Mouse (Mus musculus) heart, embryonic 10.5 days (tissue): Measurements from ENCODE around the gene Lrch1. TPM values are rescaled to one million over a fixed set of nuclear protein-coding genes. Genes with fewer than 3 reads are reported as not detected.

ENCODE experiments used
- DNase-seq: peaks from one replicate; pipeline ENCODE4 v3.0.0-alpha.2; 2017; ENCODE audit warnings: low spot score
- H3K27ac ChIP-seq: fragments of 300-500 bp; sonication (generic); 2 replicates; pipeline ENCODE4 v1.5.1; 2016; ENCODE audit warnings: mild to moderate bottlenecking
- H3K27me3 ChIP-seq: fragments of 300-500 bp; sonication (generic); 2 replicates; pipeline ENCODE4 v1.6.1; 2016; ENCODE audit warnings: mild to moderate bottlenecking; ENCODE audit not compliant: poor library complexity, insufficient read depth, severe bottlenecking
- H3K36me3 ChIP-seq: fragments of 300-500 bp; sonication (generic); 2 replicates; pipeline ENCODE4 v1.6.1; 2016; ENCODE audit warnings: mild to moderate bottlenecking, moderate library complexity
- H3K4me1 ChIP-seq: fragments of 300-500 bp; sonication (generic); 2 replicates; pipeline ENCODE4 v1.6.1; 2016; ENCODE audit warnings: mild to moderate bottlenecking
- H3K4me3 ChIP-seq: fragments of 300-500 bp; sonication (generic); 2 replicates; pipeline ENCODE4 v1.5.1; 2016; ENCODE audit warnings: mild to moderate bottlenecking, moderate library complexity
- H3K9me3 ChIP-seq: fragments of 300-500 bp; sonication (generic); 2 replicates; pipeline ENCODE4 v1.6.1; 2016; ENCODE audit warnings: mild to moderate bottlenecking, moderate library complexity
- WGBS: fragments of 180-500 bp; shearing (Covaris S2); methylation state at CpG from one replicate; pipeline ENCODE4 v1.1.7; 2016; 5-methylcytosine and 5-hydroxymethylcytosine counted together
- polyA plus RNA-seq: library from polyadenylated mRNA; unstranded; fragments of >200 nt; fragmentation: Nextera tagmentation; extraction: Ambion mirVana; gene quantifications from 2 replicates; pipeline ENCODE4 v1.2.1, GENCODE M21; 2016

Gene Lrch1
- polyA plus RNA-seq, 1 experiment from 2014 or later: 10.1 TPM

- H3K9me3 ChIP-seq: no peaks in the 10 kb centered on the region
- 62% methylated on average over 3 of the region's 3 CpGs for WGBS
- H3K4me3 ChIP-seq: no peak overlapping the region
- no peaks in the 10 kb centered on the region for H3K27me3 ChIP-seq
- H3K27ac ChIP-seq: no peak overlapping the region
- DNase-seq: no peak
- no peaks in the 10 kb centered on the region for H3K36me3 ChIP-seq
- H3K4me1 ChIP-seq: no peaks in the 10 kb centered on the region
These were observed 224.1 kb downstream of the Lrch1 start for GRCm38 (mm10) chr14:74723541-74723940.

- peak; percentile 17 for DNase-seq
- Histone ChIP-seq H3K27ac (no peak overlapping the region), H3K4me1 (no peaks in the 10 kb centered on the region), H3K36me3 (no peaks in the 10 kb centered on the region), H3K27me3 (no peaks in the 10 kb centered on the region), H3K9me3 (no peaks in the 10 kb centered on the region), H3K4me3 (no peak overlapping the region)
- WGBS: 25% methylated on average over 3 of the region's 3 CpGs
These were observed 238.6 kb downstream of the Lrch1 start for GRCm38 (mm10) chr14:74709054-74709453.

Other genes starting within 250 kb of the Lrch1 start
- 261 and 265 TPM in 2 replicates for gene Esd, start 215.6 kb downstream of the Lrch1 start, polyA plus RNA-seq
- gene Rubcnl, start 68.2 kb upstream of the Lrch1 start, polyA plus RNA-seq: 0.40 and 0.81 TPM in 2 replicates
- gene Lrrc63, start 183.0 kb upstream of the Lrch1 start, polyA plus RNA-seq: 0.13 TPM in 1 of 2 replicates, not detected in the other
- 25.5 and 30.8 TPM in 2 replicates for gene Lcp1, start 183.2 kb upstream of the Lrch1 start, polyA plus RNA-seq